Mouse (Mus musculus) layer of hippocampus, adult 9-11 months (tissue): ENCODE data around the gene Gm20865.
"Not testable (repeated sequence)": the region's sequence is repeated elsewhere in the genome, so short reads cannot be mapped to it uniquely, and the experiment has no call there.

Experiments
- DNase-seq: peaks from one replicate; pipeline ENCODE4 v3.0.0; 2022

The Gm20865 gene

DNA sequence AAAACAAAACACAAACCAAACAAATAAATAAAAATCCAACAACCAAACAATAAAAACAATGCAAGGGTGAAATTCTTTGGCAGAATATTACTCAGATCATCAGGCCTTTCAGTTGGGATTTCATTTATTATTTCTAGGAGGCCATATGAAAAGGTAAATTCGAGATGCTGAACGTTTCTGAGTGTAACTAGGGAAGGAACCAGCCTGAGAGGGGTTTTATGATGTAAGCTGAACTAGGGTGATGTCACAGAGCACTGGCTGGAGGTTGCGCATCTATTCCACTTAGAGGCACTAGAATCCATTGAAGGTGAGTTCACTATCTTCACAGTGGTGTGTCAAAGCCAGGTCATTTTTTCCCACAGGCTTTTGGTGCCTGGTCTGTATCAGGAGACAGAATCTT is at the start of gene Gm20865:
Gene Gm20865, plus strand, starts transcription at position 301 of the 400 bp plus-strand sequence.
- not testable (repeated sequence) for DNase-seq
